Mouse (Mus musculus): ENCODE data around the gene Decr2.

DNA sequence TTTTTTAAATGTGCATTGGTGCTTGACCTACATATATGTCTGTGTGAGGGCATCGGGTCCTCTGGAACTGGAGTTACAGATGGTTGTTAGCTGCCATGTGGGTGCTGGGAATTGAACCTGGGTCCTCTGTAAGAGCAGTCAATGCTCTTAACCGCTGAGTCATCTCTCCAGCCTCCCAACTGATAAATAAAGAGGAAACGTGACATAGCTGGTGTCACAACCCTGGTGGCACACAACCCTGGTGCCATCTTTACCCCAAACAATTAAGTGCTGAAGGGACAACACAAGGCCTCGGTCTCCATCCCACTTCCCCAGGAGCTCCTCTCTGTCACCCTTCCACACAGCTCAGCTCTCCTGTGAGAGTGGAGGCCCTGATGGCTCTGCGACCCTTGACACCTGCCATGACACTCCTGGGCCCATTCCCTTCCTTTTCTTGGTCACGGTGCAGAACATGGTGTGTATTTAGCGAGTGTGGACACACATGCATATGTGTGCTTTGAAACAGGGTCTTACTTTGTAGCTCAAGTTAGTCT is 23.6 kb downstream of the Decr2 start:
- no peak for TF ChIP-seq POLR2A (IDR thresholded peaks at IDR 0.05; ENCODE audit: extremely low read depth, insufficient read depth, low read length)
- TF ChIP-seq CTCF (IDR thresholded peaks at IDR 0.05; ENCODE audit: low read depth, low read length), result no peak

Data from liver, adult 2 months (tissue).